Mouse (Mus musculus): Measurements from ENCODE around the gene Stx6. TPM values are rescaled to one million over a fixed set of nuclear protein-coding genes. Genes with fewer than 3 reads are reported as not detected.

The Stx6 gene
- polyA plus RNA-seq, 1 experiment from 2014 or later: 8.5 TPM

- no peak for TF ChIP-seq EP300 (IDR thresholded peaks at IDR 0.05; ENCODE audit: low read depth)
- TF ChIP-seq CTCF (IDR thresholded peaks at IDR 0.05; ENCODE audit: low read depth): no peak
- no peak overlapping the region for H3K4me2 ChIP-seq (ENCODE audit: low read depth, low read length)
- ATAC-seq: no peak
- DNase-seq: no peak
- 78% methylated on average over 3 of the region's 3 CpGs for WGBS (ENCODE audit: insufficient replicate concordance)
- H3K36me3 ChIP-seq (replicated peaks; ENCODE audit: insufficient read depth, low read length): no peaks in the 10 kb centered on the region
- H3K27ac ChIP-seq (ENCODE audit: low read depth): no peak overlapping the region
- no peaks in the 10 kb centered on the region for H3K27me3 ChIP-seq (ENCODE audit: insufficient read depth, low read length)
- no peak overlapping the region for H3K9ac ChIP-seq (replicated peaks)
- H3K9me3 ChIP-seq (ENCODE audit: low read length): no peaks in the 10 kb centered on the region
- H3K4me3 ChIP-seq (ENCODE audit: low read depth, low read length): no peak overlapping the region
- H3K4me1 ChIP-seq (ENCODE audit: insufficient read depth): peaks cover 3% of the 10 kb centered on the region
Measured at GRCm38 (mm10) chr1:155207859-155208258, 49.3 kb downstream of the Stx6 start.

GRCm38 (mm10) chr1:155210011-155210763 is 51.7 kb downstream of the Stx6 start:
- no peak overlapping the region for H3K4me2 ChIP-seq (ENCODE audit: low read depth, low read length)
- no peaks in the 10 kb centered on the region for H3K27me3 ChIP-seq (ENCODE audit: insufficient read depth, low read length)
- ATAC-seq: no peak
- no peak for TF ChIP-seq EP300 (IDR thresholded peaks at IDR 0.05; ENCODE audit: low read depth)
- H3K4me1 ChIP-seq (ENCODE audit: insufficient read depth): no peaks in the 10 kb centered on the region
- no peaks in the 10 kb centered on the region for H3K36me3 ChIP-seq (replicated peaks; ENCODE audit: insufficient read depth, low read length)
- no peak overlapping the region for H3K9ac ChIP-seq (replicated peaks)
- H3K9me3 ChIP-seq (ENCODE audit: low read length): no peaks in the 10 kb centered on the region
- H3K27ac ChIP-seq (ENCODE audit: low read depth): no peak overlapping the region
- no peak for DNase-seq
- no peak overlapping the region for H3K4me3 ChIP-seq (ENCODE audit: low read depth, low read length)
- WGBS (ENCODE audit: insufficient replicate concordance): 66% methylated on average over 11 of the region's 11 CpGs

DNA sequence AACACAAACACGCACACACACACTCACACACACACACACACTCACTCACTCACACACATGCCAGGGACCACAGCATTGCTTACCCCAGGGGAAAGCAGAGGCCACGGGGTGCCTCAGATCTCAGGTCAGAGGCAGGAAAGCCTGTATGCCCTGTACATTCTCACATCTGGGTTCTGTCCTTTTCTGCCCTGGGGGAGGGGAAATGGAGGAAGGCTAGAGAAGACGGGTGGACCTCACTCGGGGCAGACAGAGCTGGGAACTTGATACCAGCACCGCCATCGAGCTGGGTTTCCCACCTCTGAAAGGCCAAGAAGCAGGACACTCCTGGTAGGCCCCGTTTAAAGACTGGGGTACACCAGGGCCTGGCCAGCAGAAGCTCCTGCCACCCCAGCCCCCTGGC is 52.5 kb downstream of the Stx6 start:
- no peak overlapping the region for H3K27ac ChIP-seq (ENCODE audit: low read depth)
- H3K9ac ChIP-seq (replicated peaks): no peak overlapping the region
- H3K9me3 ChIP-seq (ENCODE audit: low read length): no peaks in the 10 kb centered on the region
- TF ChIP-seq CTCF (IDR thresholded peaks at IDR 0.05; ENCODE audit: low read depth) (no peak), EP300 (IDR thresholded peaks at IDR 0.05; ENCODE audit: low read depth) (no peak)
- no peak overlapping the region for H3K4me2 ChIP-seq (ENCODE audit: low read depth, low read length)
- no peaks in the 10 kb centered on the region for H3K4me1 ChIP-seq (ENCODE audit: insufficient read depth)
- DNase-seq (no peak), ATAC-seq (no peak)
- H3K36me3 ChIP-seq (replicated peaks; ENCODE audit: insufficient read depth, low read length): no peaks in the 10 kb centered on the region
- 57% methylated on average over 7 of the region's 7 CpGs for WGBS (ENCODE audit: insufficient replicate concordance)
- no peaks in the 10 kb centered on the region for H3K27me3 ChIP-seq (ENCODE audit: insufficient read depth, low read length)
- no peak overlapping the region for H3K4me3 ChIP-seq (ENCODE audit: low read depth, low read length)

DNA sequence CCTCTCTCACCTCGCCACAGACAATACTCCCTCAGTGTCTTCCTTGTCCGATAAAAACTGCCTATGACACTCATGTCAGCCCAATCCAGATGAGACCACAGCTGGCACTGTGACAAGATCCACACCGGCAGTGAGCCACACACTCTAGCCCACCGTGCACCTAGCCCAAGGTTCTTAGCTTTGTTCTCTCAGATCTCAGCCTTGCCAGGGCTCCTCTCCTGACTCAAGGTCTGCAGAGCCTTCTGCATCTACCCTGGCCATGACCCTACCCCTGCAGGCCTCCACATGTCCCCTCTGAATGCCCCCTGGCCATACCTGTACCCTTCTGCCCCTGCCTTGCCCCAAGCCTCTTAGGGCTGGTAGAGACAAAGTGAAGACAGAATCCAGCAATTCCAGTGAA is 53.6 kb downstream of the Stx6 start:
- DNase-seq (no peak), ATAC-seq (no peak)
- Histone ChIP-seq H3K9me3 (ENCODE audit: low read length) (no peaks in the 10 kb centered on the region), H3K4me1 (ENCODE audit: insufficient read depth) (no peaks in the 10 kb centered on the region), H3K4me3 (ENCODE audit: low read depth, low read length) (no peak overlapping the region), H3K9ac (replicated peaks) (no peak overlapping the region), H3K4me2 (ENCODE audit: low read depth, low read length) (no peak overlapping the region), H3K27ac (ENCODE audit: low read depth) (no peak overlapping the region), H3K36me3 (replicated peaks; ENCODE audit: insufficient read depth, low read length) (no peaks in the 10 kb centered on the region), H3K27me3 (ENCODE audit: insufficient read depth, low read length) (no peaks in the 10 kb centered on the region)
- TF ChIP-seq EP300 (IDR thresholded peaks at IDR 0.05; ENCODE audit: low read depth): no peak
- TF ChIP-seq CTCF (IDR thresholded peaks at IDR 0.05; ENCODE audit: low read depth): no peak
- WGBS (ENCODE audit: insufficient replicate concordance): 41% methylated on average over 4 of the region's 4 CpGs

- no peak overlapping the region for H3K4me2 ChIP-seq (ENCODE audit: low read depth, low read length)
- 63% methylated on average over 6 of the region's 6 CpGs for WGBS (ENCODE audit: insufficient replicate concordance)
- no peak overlapping the region for H3K27ac ChIP-seq (ENCODE audit: low read depth)
- TF ChIP-seq CTCF (IDR thresholded peaks at IDR 0.05; ENCODE audit: low read depth): no peak
- no peak for TF ChIP-seq EP300 (IDR thresholded peaks at IDR 0.05; ENCODE audit: low read depth)
- H3K9me3 ChIP-seq (ENCODE audit: low read length): no peaks in the 10 kb centered on the region
- H3K36me3 ChIP-seq (replicated peaks; ENCODE audit: insufficient read depth, low read length): no peaks in the 10 kb centered on the region
- H3K4me1 ChIP-seq (ENCODE audit: insufficient read depth): no peaks in the 10 kb centered on the region
- ATAC-seq: no peak
- DNase-seq: no peak
- no peaks in the 10 kb centered on the region for H3K27me3 ChIP-seq (ENCODE audit: insufficient read depth, low read length)
- no peak overlapping the region for H3K9ac ChIP-seq (replicated peaks)
- no peak overlapping the region for H3K4me3 ChIP-seq (ENCODE audit: low read depth, low read length)
Measured at GRCm38 (mm10) chr1:155212493-155212892, 54.0 kb downstream of the Stx6 start.

- H3K4me1 ChIP-seq (ENCODE audit: insufficient read depth): no peaks in the 10 kb centered on the region
- no peak for ATAC-seq
- TF ChIP-seq CTCF (IDR thresholded peaks at IDR 0.05; ENCODE audit: low read depth) (no peak), EP300 (IDR thresholded peaks at IDR 0.05; ENCODE audit: low read depth) (no peak)
Measured at GRCm38 (mm10) chr1:155212936-155213774, 54.6 kb downstream of the Stx6 start.

More at GRCm38 (mm10) chr1:155212936-155213774, 54.6 kb downstream of the Stx6 start:
- H3K9me3 ChIP-seq (ENCODE audit: low read length): no peaks in the 10 kb centered on the region
- no peak for DNase-seq
- no peak overlapping the region for H3K27ac ChIP-seq (ENCODE audit: low read depth)
- H3K4me2 ChIP-seq (ENCODE audit: low read depth, low read length): no peak overlapping the region
- H3K36me3 ChIP-seq (replicated peaks; ENCODE audit: insufficient read depth, low read length): no peaks in the 10 kb centered on the region
- WGBS (ENCODE audit: insufficient replicate concordance): 51% methylated on average over 18 of the region's 18 CpGs
- no peak overlapping the region for H3K9ac ChIP-seq (replicated peaks)
- no peak overlapping the region for H3K4me3 ChIP-seq (ENCODE audit: low read depth, low read length)
- H3K27me3 ChIP-seq (ENCODE audit: insufficient read depth, low read length): no peaks in the 10 kb centered on the region

Data from liver, postnatal 0 days (tissue).